Mouse (Mus musculus): Measurements from ENCODE around the gene Cpt1a. TPM values are rescaled to one million over a fixed set of nuclear protein-coding genes. Genes with fewer than 3 reads are reported as not detected.

Cpt1a gene
- polyA plus RNA-seq, 1 experiment: 45.9 TPM

DNA sequence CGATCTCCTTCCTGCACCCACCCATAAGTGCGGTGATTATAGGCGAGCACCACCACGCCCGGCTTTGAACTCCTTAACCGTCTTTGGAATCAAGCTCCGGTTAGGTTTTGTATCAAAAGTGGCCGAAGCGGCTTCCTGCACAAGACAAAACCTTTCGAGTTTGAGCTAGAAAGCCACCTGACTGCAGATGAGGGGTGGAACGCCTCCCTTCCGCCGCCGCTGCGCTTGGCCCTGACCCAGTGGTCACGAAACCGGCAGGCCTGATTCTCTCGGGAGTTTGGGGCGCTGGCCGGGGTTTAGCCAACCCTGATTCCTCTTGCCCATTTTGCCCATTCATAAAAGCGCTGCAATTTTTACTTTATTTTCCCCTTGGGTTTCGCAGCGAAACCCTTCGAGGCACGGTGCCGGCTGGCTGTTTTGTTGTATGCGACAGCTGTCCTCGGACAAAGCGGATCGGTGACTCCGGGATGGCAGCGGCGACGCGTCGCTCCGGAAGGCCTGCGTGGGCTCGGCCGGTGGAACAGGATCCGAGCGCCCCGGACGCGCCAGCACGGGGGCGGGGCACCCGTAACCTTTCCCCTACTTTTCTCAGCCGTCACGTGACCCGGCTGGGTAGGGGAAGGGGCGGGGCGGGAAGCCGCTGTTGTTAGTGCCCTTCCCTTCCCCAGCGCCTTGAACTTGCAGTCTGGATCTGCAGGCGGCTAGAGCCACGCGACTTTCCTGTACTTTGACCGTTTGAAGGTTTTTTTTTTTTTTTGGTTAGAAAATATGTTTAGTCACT is 3.0 kb downstream of the Cpt1a start:
- DNase-seq (ENCODE audit: low read depth in 1 of 2, low spot score in 2 of 2): peak; percentile 77 to 94
- no peaks in the 10 kb centered on the region for H3K27me3 ChIP-seq (ENCODE audit: control insufficient read depth, insufficient read depth, low read length)
- under 1% methylated on average over 59 of the region's 59 CpGs for WGBS
- no peak for TF ChIP-seq CTCF (IDR thresholded peaks at IDR 0.05; ENCODE audit: extremely low read depth, insufficient read depth, insufficient read length, insufficient replicate concordance)
- 0 out of 2 replicates have a peak, but pooled peaks have one; percentile 28 for TF ChIP-seq POLR2A (IDR thresholded peaks at IDR 0.05; ENCODE audit: low read depth, low read length)
- peak overlapping the region; percentile 96 for H3K27ac ChIP-seq (ENCODE audit: insufficient read depth, low read length)
- peak overlapping the region; percentile 89 for H3K4me3 ChIP-seq (ENCODE audit: extremely low read depth, insufficient read depth, insufficient read length)
- no peaks in the 10 kb centered on the region for H3K36me3 ChIP-seq (ENCODE audit: control insufficient read depth, insufficient read depth, low read length)
- peaks cover 22% of the 10 kb centered on the region; the same call in 1 of the 2 replicates for H3K4me1 ChIP-seq (ENCODE audit: control insufficient read depth, insufficient read depth, insufficient read length)

DNA sequence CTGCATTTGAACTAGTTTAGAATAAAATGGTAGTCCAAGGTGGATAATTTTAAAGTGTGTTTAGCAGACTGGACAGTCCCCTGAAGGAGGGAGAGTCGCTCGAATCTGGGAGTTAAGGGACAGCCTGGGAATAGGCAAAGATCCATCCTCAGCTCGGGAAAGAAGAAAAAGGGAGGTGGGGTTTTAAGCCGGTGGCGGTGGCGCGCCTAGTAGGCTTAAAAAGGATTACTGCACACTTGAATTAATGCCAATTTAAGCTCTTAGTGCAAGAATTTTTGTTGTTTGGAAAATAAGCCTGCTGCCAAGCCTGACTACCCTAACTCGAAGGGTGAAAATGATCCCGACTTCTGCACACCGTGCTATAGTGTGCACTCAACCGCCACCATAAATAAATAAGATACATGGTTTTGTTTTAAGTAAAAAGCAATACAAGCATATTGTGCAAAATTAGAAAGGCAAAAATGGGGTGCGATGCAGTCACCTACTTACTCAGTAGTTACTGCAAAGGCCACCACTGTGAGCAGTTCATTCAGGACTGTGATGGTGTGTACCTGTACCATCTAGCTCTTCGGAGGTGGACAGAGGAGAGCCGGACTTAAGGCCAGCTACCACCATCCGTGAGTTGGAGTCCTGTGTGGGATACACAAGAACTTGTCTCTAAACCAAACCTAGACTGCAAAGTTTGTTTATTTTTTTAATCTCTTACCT is 3.8 kb downstream of the Cpt1a start:
- 28% methylated on average over 15 of the region's 15 CpGs for WGBS
- Histone ChIP-seq H3K4me3 (ENCODE audit: extremely low read depth, insufficient read depth, insufficient read length) (peak overlapping the region; percentile 28), H3K27ac (ENCODE audit: insufficient read depth, low read length) (peak overlapping the region; percentile 53), H3K4me1 (ENCODE audit: control insufficient read depth, insufficient read depth, insufficient read length) (peaks cover 27% of the 10 kb centered on the region; the same call in 1 of the 2 replicates), H3K36me3 (ENCODE audit: control insufficient read depth, insufficient read depth, low read length) (no peaks in the 10 kb centered on the region), H3K27me3 (ENCODE audit: control insufficient read depth, insufficient read depth, low read length) (no peaks in the 10 kb centered on the region)
- TF ChIP-seq CTCF (IDR thresholded peaks at IDR 0.05; ENCODE audit: extremely low read depth, insufficient read depth, insufficient read length, insufficient replicate concordance) (no peak), POLR2A (IDR thresholded peaks at IDR 0.05; ENCODE audit: low read depth, low read length) (no peak)
- DNase-seq (ENCODE audit: low read depth in 1 of 2, low spot score in 2 of 2): no peak

DNA sequence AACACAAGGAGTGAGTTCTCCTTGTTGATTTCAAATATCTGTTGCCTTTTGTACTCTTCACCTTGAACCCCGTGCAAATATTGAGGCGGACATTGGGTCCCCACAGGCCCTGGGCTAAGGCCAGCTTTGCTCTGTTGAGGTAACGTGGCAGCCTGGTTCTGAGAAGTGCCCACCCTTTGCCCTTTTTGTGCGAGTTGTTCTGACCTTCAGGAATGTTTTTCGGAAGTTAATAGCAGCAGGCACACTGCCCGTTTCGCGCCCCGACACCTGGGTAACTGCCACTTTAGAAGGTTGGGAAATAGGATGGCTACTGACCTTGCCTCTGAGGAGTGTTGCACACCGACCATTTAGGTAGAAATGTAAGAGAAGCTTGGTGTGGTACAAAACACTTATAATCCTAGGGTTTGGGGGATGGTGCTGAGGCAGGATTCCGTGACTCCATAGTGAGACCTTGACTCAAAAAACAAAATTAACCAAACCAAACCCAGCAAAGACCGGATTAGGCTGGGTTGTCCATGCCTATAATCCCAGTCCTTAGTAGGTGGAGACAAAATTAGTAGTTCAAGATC is 4.4 kb downstream of the Cpt1a start:
- no peak for DNase-seq (ENCODE audit: low read depth in 1 of 2, low spot score in 2 of 2)
- Histone ChIP-seq H3K36me3 (ENCODE audit: control insufficient read depth, insufficient read depth, low read length) (no peaks in the 10 kb centered on the region), H3K4me3 (ENCODE audit: extremely low read depth, insufficient read depth, insufficient read length) (no peak overlapping the region), H3K27ac (ENCODE audit: insufficient read depth, low read length) (no peak overlapping the region), H3K27me3 (ENCODE audit: control insufficient read depth, insufficient read depth, low read length) (no peaks in the 10 kb centered on the region), H3K4me1 (ENCODE audit: control insufficient read depth, insufficient read depth, insufficient read length) (peaks cover 25% of the 10 kb centered on the region; the same call in 1 of the 2 replicates)
- TF ChIP-seq CTCF (IDR thresholded peaks at IDR 0.05; ENCODE audit: extremely low read depth, insufficient read depth, insufficient read length, insufficient replicate concordance) (no peak), POLR2A (IDR thresholded peaks at IDR 0.05; ENCODE audit: low read depth, low read length) (no peak)
- WGBS: 87% methylated on average over 12 of the region's 12 CpGs

DNA sequence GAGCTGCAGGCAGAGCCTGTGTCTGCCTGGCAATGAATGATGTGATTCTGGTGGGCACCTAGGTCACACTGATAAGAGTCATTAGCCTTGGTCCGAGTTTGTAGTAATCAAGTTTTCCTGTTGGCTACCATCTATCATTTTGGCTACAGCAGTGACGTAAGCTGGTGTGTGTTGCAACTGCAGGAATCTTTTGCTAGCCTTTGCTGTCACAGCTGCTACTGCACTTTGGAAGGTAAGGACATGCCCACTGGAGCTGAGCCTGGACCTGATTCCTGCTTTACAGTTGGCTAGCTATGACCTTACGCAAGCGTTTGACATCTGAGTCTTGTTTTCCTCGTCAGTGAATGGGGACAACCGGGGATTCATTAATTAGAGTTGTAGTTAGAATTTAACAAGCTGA is 11.1 kb downstream of the Cpt1a start:
- WGBS: 84% methylated on average over 6 of the region's 6 CpGs
- no peaks in the 10 kb centered on the region for H3K36me3 ChIP-seq (ENCODE audit: control insufficient read depth, insufficient read depth, low read length)
- no peaks in the 10 kb centered on the region for H3K27me3 ChIP-seq (ENCODE audit: control insufficient read depth, insufficient read depth, low read length)
- TF ChIP-seq POLR2A (IDR thresholded peaks at IDR 0.05; ENCODE audit: low read depth, low read length): no peak
- TF ChIP-seq CTCF (IDR thresholded peaks at IDR 0.05; ENCODE audit: extremely low read depth, insufficient read depth, insufficient read length, insufficient replicate concordance): no peak
- no peak overlapping the region for H3K4me3 ChIP-seq (ENCODE audit: extremely low read depth, insufficient read depth, insufficient read length)
- no peak overlapping the region for H3K27ac ChIP-seq (ENCODE audit: insufficient read depth, low read length)
- H3K4me1 ChIP-seq (ENCODE audit: control insufficient read depth, insufficient read depth, insufficient read length): peaks cover 54% of the 10 kb centered on the region
- DNase-seq (ENCODE audit: low read depth in 1 of 2, low spot score in 2 of 2): no peak

DNA sequence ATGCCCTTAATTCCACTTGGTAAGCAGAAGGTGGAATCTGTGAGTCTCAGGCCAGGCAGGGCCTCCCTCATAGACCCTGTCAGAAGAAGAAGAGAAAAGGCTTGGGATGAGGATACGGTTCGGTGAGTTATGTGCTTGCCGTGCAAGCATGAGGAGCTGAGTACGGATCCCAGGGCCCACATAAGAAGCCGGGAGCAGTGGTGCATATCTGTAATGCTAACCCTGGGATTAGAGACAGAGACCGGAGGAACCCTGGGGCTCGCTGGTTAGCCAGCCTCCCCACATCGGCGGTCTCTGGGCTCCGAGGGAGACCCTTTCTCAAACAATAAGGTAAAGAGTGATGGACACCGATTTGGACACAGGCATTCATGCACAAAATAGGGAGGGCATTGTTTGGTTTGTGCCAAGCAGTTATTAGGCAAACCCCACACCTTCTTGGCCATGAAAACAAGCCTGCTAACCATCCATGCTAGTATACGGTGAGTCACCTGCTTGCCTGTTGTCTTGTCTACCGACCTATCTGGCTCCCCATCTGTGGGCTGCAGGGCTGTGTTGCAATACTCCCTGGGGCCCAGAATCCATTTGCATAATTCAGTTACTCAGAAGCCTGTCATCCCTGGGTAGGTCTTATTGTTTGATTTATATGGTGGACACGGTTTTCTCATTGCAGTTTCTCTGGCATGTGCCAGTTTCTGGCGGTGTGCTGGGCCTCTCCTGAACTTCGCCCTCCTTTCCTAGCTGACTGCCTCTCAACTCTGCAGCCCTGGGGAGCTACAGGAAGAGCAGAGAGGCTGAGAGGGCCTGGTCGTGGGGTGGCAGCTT is 11.8 kb downstream of the Cpt1a start:
- WGBS: 60% methylated on average over 17 of the region's 17 CpGs
- no peaks in the 10 kb centered on the region for H3K27me3 ChIP-seq (ENCODE audit: control insufficient read depth, insufficient read depth, low read length)
- TF ChIP-seq CTCF (IDR thresholded peaks at IDR 0.05; ENCODE audit: extremely low read depth, insufficient read depth, insufficient read length, insufficient replicate concordance) (no peak), POLR2A (IDR thresholded peaks at IDR 0.05; ENCODE audit: low read depth, low read length) (no peak)
- no peaks in the 10 kb centered on the region for H3K36me3 ChIP-seq (ENCODE audit: control insufficient read depth, insufficient read depth, low read length)
- DNase-seq (ENCODE audit: low read depth in 1 of 2, low spot score in 2 of 2): no peak
- H3K4me3 ChIP-seq (ENCODE audit: extremely low read depth, insufficient read depth, insufficient read length): no peak overlapping the region
- no peak overlapping the region for H3K27ac ChIP-seq (ENCODE audit: insufficient read depth, low read length)
- peaks cover 60% of the 10 kb centered on the region for H3K4me1 ChIP-seq (ENCODE audit: control insufficient read depth, insufficient read depth, insufficient read length)

DNA sequence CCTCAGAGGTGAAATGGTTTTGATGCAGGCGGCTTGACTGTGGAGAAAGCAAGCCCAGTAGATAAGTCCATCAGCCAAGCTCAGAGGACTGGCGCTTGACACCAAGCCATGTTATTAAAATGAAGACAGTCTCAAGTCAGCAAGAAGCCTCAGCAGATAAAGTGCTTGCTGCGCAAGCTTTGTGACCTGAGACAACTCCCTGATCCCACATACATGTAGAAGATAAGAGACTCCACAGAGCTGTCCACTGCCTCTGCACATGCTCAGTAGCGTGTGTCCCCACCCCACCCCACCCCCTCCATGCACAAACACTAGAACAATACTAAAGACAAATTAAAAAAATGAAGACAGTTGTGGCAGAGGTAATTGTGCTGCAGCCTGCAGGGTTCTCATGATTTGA is 12.4 kb downstream of the Cpt1a start:
- TF ChIP-seq POLR2A (IDR thresholded peaks at IDR 0.05; ENCODE audit: low read depth, low read length) (no peak), CTCF (IDR thresholded peaks at IDR 0.05; ENCODE audit: extremely low read depth, insufficient read depth, insufficient read length, insufficient replicate concordance) (no peak)

More for the DNA sequence above, 12.4 kb downstream of the Cpt1a start:
- 69% methylated on average over 4 of the region's 4 CpGs for WGBS
- no peak overlapping the region for H3K4me3 ChIP-seq (ENCODE audit: extremely low read depth, insufficient read depth, insufficient read length)
- peaks cover 60% of the 10 kb centered on the region for H3K4me1 ChIP-seq (ENCODE audit: control insufficient read depth, insufficient read depth, insufficient read length)
- no peaks in the 10 kb centered on the region for H3K27me3 ChIP-seq (ENCODE audit: control insufficient read depth, insufficient read depth, low read length)
- H3K27ac ChIP-seq (ENCODE audit: insufficient read depth, low read length): no peak overlapping the region
- DNase-seq (ENCODE audit: low read depth in 1 of 2, low spot score in 2 of 2): no peak
- no peaks in the 10 kb centered on the region for H3K36me3 ChIP-seq (ENCODE audit: control insufficient read depth, insufficient read depth, low read length)

All from spleen, adult 2 months (tissue).